Mouse (Mus musculus) C2C12 (cell line): Measurements from ENCODE around the gene Trmt10a. TPM values are rescaled to one million over a fixed set of nuclear protein-coding genes. Genes with fewer than 3 reads are reported as not detected.

Experiments used
- H3K27me3 ChIP-seq: one replicate; pipeline ENCODE4 v1.6.1; 2011; ENCODE audit not compliant: control insufficient read depth, insufficient read depth, insufficient read length
- H3K36me3 ChIP-seq: one replicate; pipeline ENCODE4 v1.6.1; 2011; ENCODE audit not compliant: control insufficient read depth, insufficient read depth
- H3K4me3 ChIP-seq: one replicate; pipeline ENCODE4 v1.5.1; 2011; ENCODE audit warnings: mild to moderate bottlenecking, control low read depth; ENCODE audit not compliant: poor library complexity, insufficient read depth, severe bottlenecking
- H3K79me2 ChIP-seq: one replicate; pipeline ENCODE4 v1.6.1; 2011; ENCODE audit not compliant: control insufficient read depth, insufficient read depth
- H3K79me3 ChIP-seq: one replicate; pipeline ENCODE4 v1.6.1; 2011; ENCODE audit warnings: low read depth, control low read depth
- H3ac ChIP-seq: one replicate; pipeline ENCODE3; 2011; ENCODE audit warnings: low read depth; ENCODE audit not compliant: control insufficient read depth, insufficient read length
- CEBPB ChIP-seq: IDR thresholded peaks from one replicate; pipeline ENCODE4 v1.6.1; 2011; ENCODE audit warnings: low read depth, mild to moderate bottlenecking, control low read depth, moderate library complexity
- CTCF ChIP-seq: IDR thresholded peaks from one replicate; pipeline ENCODE4 v1.5.1; 2011; ENCODE audit not compliant: control insufficient read depth, insufficient read depth, insufficient read length
- FOSL1 ChIP-seq: IDR thresholded peaks from one replicate; pipeline ENCODE4 v1.8.0; 2011; ENCODE audit warnings: mild to moderate bottlenecking, low read length; ENCODE audit not compliant: poor library complexity, insufficient read depth, severe bottlenecking
- MAX ChIP-seq: IDR thresholded peaks from one replicate; pipeline ENCODE4 v1.6.1; 2011; ENCODE audit warnings: mild to moderate bottlenecking, control low read depth
- MYOD1 ChIP-seq: IDR thresholded peaks from one replicate; pipeline ENCODE4 v1.6.1; 2011; ENCODE audit warnings: low read depth; ENCODE audit not compliant: control insufficient read depth, insufficient read length
- MYOG ChIP-seq: IDR thresholded peaks from one replicate; pipeline ENCODE4 v1.6.1; 2011; ENCODE audit not compliant: control insufficient read depth, insufficient read length; ENCODE audit errors: extremely low read depth
- USF1 ChIP-seq: IDR thresholded peaks from one replicate; pipeline ENCODE4 v1.6.1; 2011; ENCODE audit warnings: low read depth, mild to moderate bottlenecking, control low read depth, moderate library complexity
- polyA plus RNA-seq: library from polyadenylated mRNA; unstranded; fragments of >200 nt; fragmentation: generic; extraction: Trizol; gene quantifications from one replicate; pipeline ENCODE4 v1.2.1, GENCODE M21; 2012; ENCODE audit warnings: missing spikeins

The Trmt10a gene
- polyA plus RNA-seq, 1 experiment, result 6.8 TPM

GRCm38 (mm10) chr3:138193683-138194302 lies 50.5 kb downstream of the Trmt10a start, which contains the start of gene 4930579F01Rik:
TSS of gene 4930579F01Rik (minus strand) at chr3:138193825.
- H3K4me3 ChIP-seq, result peak within 1 kb of the TSS; percentile 2
- H3K79me3 ChIP-seq, result no peaks in the 10 kb centered on the region
- H3K27me3 ChIP-seq, result no peaks in the 10 kb centered on the region
- TF ChIP-seq MYOG, result no peak
- no peak for TF ChIP-seq USF1
- no peak for TF ChIP-seq MYOD1
- TF ChIP-seq CEBPB, result no peak
- no peak for TF ChIP-seq FOSL1
- H3K36me3 ChIP-seq, result no peaks in the 10 kb centered on the region
- no peaks in the 10 kb centered on the region for H3K79me2 ChIP-seq
- H3ac ChIP-seq, result no peak within 1 kb of the TSS

GRCm38 (mm10) chr3:138197093-138197492 lies 53.8 kb downstream of the Trmt10a start:
- H3K27me3 ChIP-seq, result no peaks in the 10 kb centered on the region
- no peaks in the 10 kb centered on the region for H3K79me3 ChIP-seq
- no peaks in the 10 kb centered on the region for H3K79me2 ChIP-seq
- no peak overlapping the region for H3ac ChIP-seq
- TF ChIP-seq FOSL1 (no peak), CTCF (no peak), USF1 (no peak), MYOG (no peak), CEBPB (no peak), MAX (no peak), MYOD1 (no peak)
- no peak overlapping the region for H3K4me3 ChIP-seq
- H3K36me3 ChIP-seq, result no peaks in the 10 kb centered on the region

- TF ChIP-seq FOSL1 (no peak), CEBPB (no peak), MYOG (no peak), MYOD1 (no peak), CTCF (no peak), USF1 (no peak), MAX (no peak)
- no peaks in the 10 kb centered on the region for H3K27me3 ChIP-seq
- no peak overlapping the region for H3ac ChIP-seq
- H3K79me2 ChIP-seq, result no peaks in the 10 kb centered on the region
- H3K79me3 ChIP-seq, result no peaks in the 10 kb centered on the region
- H3K4me3 ChIP-seq, result no peak overlapping the region
- no peaks in the 10 kb centered on the region for H3K36me3 ChIP-seq
These were observed 54.3 kb downstream of the Trmt10a start for GRCm38 (mm10) chr3:138197556-138197955.

- H3ac ChIP-seq, result peak overlapping the region; percentile 30
- no peaks in the 10 kb centered on the region for H3K27me3 ChIP-seq
- H3K4me3 ChIP-seq, result no peak overlapping the region
- no peaks in the 10 kb centered on the region for H3K79me3 ChIP-seq
- TF ChIP-seq MYOD1, result no peak
- TF ChIP-seq FOSL1, result no peak
- peak; percentile 78 for TF ChIP-seq CEBPB
- no peak for TF ChIP-seq MAX
- no peak for TF ChIP-seq USF1
- TF ChIP-seq CTCF, result peak; percentile 54
- no peak for TF ChIP-seq MYOG
- no peaks in the 10 kb centered on the region for H3K36me3 ChIP-seq
- no peaks in the 10 kb centered on the region for H3K79me2 ChIP-seq
These were observed 54.9 kb downstream of the Trmt10a start for GRCm38 (mm10) chr3:138197973-138198721.

GRCm38 (mm10) chr3:138198722-138199068 lies 55.4 kb downstream of the Trmt10a start:
- Histone ChIP-seq H3ac (no peak overlapping the region), H3K79me3 (no peaks in the 10 kb centered on the region), H3K4me3 (no peak overlapping the region), H3K36me3 (no peaks in the 10 kb centered on the region), H3K27me3 (peaks cover 3% of the 10 kb centered on the region), H3K79me2 (no peaks in the 10 kb centered on the region)
- TF ChIP-seq CTCF (no peak), FOSL1 (no peak), USF1 (no peak), CEBPB (no peak), MYOG (no peak), MYOD1 (no peak), MAX (no peak)

- H3K36me3 ChIP-seq, result no peaks in the 10 kb centered on the region
- H3ac ChIP-seq, result no peak overlapping the region
- no peak overlapping the region for H3K4me3 ChIP-seq
- no peaks in the 10 kb centered on the region for H3K79me3 ChIP-seq
- H3K79me2 ChIP-seq, result no peaks in the 10 kb centered on the region
- TF ChIP-seq CEBPB, result no peak
- no peak for TF ChIP-seq USF1
- no peak for TF ChIP-seq CTCF
- no peak for TF ChIP-seq MYOG
- TF ChIP-seq MYOD1, result no peak
- no peak for TF ChIP-seq FOSL1
- TF ChIP-seq MAX, result no peak
- H3K27me3 ChIP-seq, result no peaks in the 10 kb centered on the region
These were observed 65.6 kb downstream of the Trmt10a start for GRCm38 (mm10) chr3:138208821-138209220.

Other genes starting within 250 kb of the Trmt10a start
- gene Lamtor3, start 224.9 kb upstream of the Trmt10a start, polyA plus RNA-seq, result 39.1 TPM
- 0.15 TPM for gene Dapp1, start 161.9 kb upstream of the Trmt10a start, polyA plus RNA-seq
- gene 1110002E22Rik, start 78.4 kb upstream of the Trmt10a start, polyA plus RNA-seq, result 6.5 TPM
- gene Gm5105, start 76.1 kb upstream of the Trmt10a start, polyA plus RNA-seq, result 0.16 TPM
- gene Mttp, start 1.5 kb downstream of the Trmt10a start, polyA plus RNA-seq, result 1.2 TPM
- not detected for gene 4930579F01Rik, start 50.4 kb downstream of the Trmt10a start, polyA plus RNA-seq
- gene Adh7, start 74.3 kb downstream of the Trmt10a start, polyA plus RNA-seq, result 4.9 TPM
- gene Adh1, start 117.5 kb downstream of the Trmt10a start, polyA plus RNA-seq, result 0.05 TPM
- gene Adh6a, start 169.8 kb downstream of the Trmt10a start, polyA plus RNA-seq, result not detected
- not detected for gene Adh6b, start 198.3 kb downstream of the Trmt10a start, polyA plus RNA-seq